Mouse (Mus musculus) heart, embryonic 12.5 days (tissue): ENCODE measurements around the gene Il12rb1. TPM values are rescaled to one million over a fixed set of nuclear protein-coding genes. Genes with fewer than 3 reads are reported as not detected.

Source experiments
- ATAC-seq: fragments of 200-750 bp; cut with Nextera tagmentation; 2 replicates; pipeline ENCODE4 v1.8.0; 2017; ENCODE audit warnings: moderate TSS enrichment, moderate library complexity; ENCODE audit not compliant: insufficient number of reproducible peaks, low FRiP score
- H3K27ac ChIP-seq: fragments of 300-500 bp; sonication (generic); 2 replicates; pipeline ENCODE4 v1.5.1; 2016; ENCODE audit warnings: mild to moderate bottlenecking, moderate library complexity; ENCODE audit not compliant: poor library complexity, severe bottlenecking
- H3K27me3 ChIP-seq: fragments of 300-500 bp; sonication (generic); replicated peaks from 2 replicates; pipeline ENCODE4 v1.6.1; 2016; ENCODE audit warnings: mild to moderate bottlenecking, moderate library complexity
- H3K36me3 ChIP-seq: fragments of 300-500 bp; sonication (generic); 2 replicates; pipeline ENCODE4 v1.6.1; 2016; ENCODE audit warnings: mild to moderate bottlenecking, moderate library complexity
- H3K4me1 ChIP-seq: fragments of 300-500 bp; sonication (generic); replicated peaks from 2 replicates; pipeline ENCODE4 v1.6.1; 2016; ENCODE audit warnings: mild to moderate bottlenecking
- H3K4me2 ChIP-seq: fragments of 300-500 bp; sonication (generic); 2 replicates; pipeline ENCODE4 v1.6.1; 2016; ENCODE audit warnings: mild to moderate bottlenecking, moderate library complexity
- H3K4me3 ChIP-seq: fragments of 300-500 bp; sonication (generic); 2 replicates; pipeline ENCODE4 v1.5.1; 2016; ENCODE audit warnings: mild to moderate bottlenecking
- H3K9ac ChIP-seq: fragments of 300-500 bp; sonication (generic); 2 replicates; pipeline ENCODE4 v1.6.1; 2016; ENCODE audit warnings: mild to moderate bottlenecking, moderate library complexity
- H3K9me3 ChIP-seq: fragments of 300-500 bp; sonication (generic); replicated peaks from 2 replicates; pipeline ENCODE4 v1.6.1; 2016; ENCODE audit warnings: mild to moderate bottlenecking, moderate library complexity
- WGBS: fragments of 180-500 bp; shearing (Covaris S2); methylation state at CpG from one replicate; pipeline ENCODE4 v1.1.7; 2016; 5-methylcytosine and 5-hydroxymethylcytosine counted together
- polyA plus RNA-seq: library from polyadenylated mRNA; unstranded; fragments of >200 nt; fragmentation: Nextera tagmentation; extraction: Ambion mirVana; gene quantifications from 2 replicates; pipeline ENCODE4 v1.2.1, GENCODE M21; 2016

The Il12rb1 gene
- polyA plus RNA-seq, 1 experiment from 2014 or later, result not detected

- Histone ChIP-seq H3K4me3 (no peak overlapping the region), H3K9ac (no peak overlapping the region), H3K4me1 (no peaks in the 10 kb centered on the region; the same call in 1 of the 2 replicates), H3K9me3 (no peaks in the 10 kb centered on the region), H3K27ac (no peak overlapping the region), H3K27me3 (peaks cover 3% of the 10 kb centered on the region; the same call in 1 of the 2 replicates), H3K4me2 (no peak overlapping the region), H3K36me3 (0 out of 2 replicates have a peak, but pooled peaks cover 6% of the 10 kb centered on the region)
- 71% methylated on average over 11 of the region's 11 CpGs for WGBS
- no peak for ATAC-seq
Observed at GRCm38 (mm10) chr8:70832371-70832770, 24.1 kb downstream of the Il12rb1 start.

DNA sequence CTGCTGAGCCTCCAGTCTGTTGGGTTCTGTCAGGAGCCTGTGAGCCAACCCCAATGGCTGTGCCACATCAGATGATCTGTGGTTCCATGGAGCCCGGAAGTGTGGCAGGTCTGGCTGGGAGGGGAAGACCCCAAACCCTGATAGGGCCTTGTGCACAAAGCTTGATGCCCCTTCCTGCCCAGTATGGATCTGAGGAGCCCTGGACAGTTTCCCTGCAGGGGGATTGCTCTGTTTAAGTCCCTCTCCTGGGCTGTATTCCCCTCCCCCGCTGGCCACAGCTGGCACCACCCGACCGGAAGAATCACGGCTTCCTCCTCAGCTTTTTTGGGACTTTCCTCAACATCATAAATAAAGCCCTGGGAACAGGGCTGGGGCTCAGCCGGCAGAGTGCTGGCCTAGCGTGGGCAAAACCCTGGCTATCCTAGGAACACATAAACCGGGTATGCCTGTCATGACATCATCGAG is 24.8 kb downstream of the Il12rb1 start:
- no peaks in the 10 kb centered on the region; the same call in 1 of the 2 replicates for H3K4me1 ChIP-seq
- no peak overlapping the region for H3K9ac ChIP-seq
- no peak overlapping the region for H3K4me3 ChIP-seq
- WGBS, result 53% methylated on average over 9 of the region's 9 CpGs
- peaks cover 3% of the 10 kb centered on the region; the same call in 1 of the 2 replicates for H3K27me3 ChIP-seq
- H3K9me3 ChIP-seq, result no peaks in the 10 kb centered on the region
- H3K27ac ChIP-seq, result no peak overlapping the region
- ATAC-seq, result no peak
- H3K36me3 ChIP-seq, result 0 out of 2 replicates have a peak, but pooled peaks cover 6% of the 10 kb centered on the region
- H3K4me2 ChIP-seq, result no peak overlapping the region

GRCm38 (mm10) chr8:70833520-70833919 is 25.3 kb downstream of the Il12rb1 start:
- no peak; the same call in 1 of the 2 replicates for ATAC-seq
- Histone ChIP-seq H3K4me2 (no peak overlapping the region), H3K9me3 (no peaks in the 10 kb centered on the region), H3K27ac (no peak overlapping the region), H3K36me3 (0 out of 2 replicates have a peak, but pooled peaks cover 6% of the 10 kb centered on the region), H3K27me3 (peaks cover 3% of the 10 kb centered on the region; the same call in 1 of the 2 replicates), H3K4me1 (peaks cover 2% of the 10 kb centered on the region), H3K4me3 (no peak overlapping the region), H3K9ac (no peak overlapping the region)
- WGBS, result 33% methylated on average over 15 of the region's 15 CpGs

DNA sequence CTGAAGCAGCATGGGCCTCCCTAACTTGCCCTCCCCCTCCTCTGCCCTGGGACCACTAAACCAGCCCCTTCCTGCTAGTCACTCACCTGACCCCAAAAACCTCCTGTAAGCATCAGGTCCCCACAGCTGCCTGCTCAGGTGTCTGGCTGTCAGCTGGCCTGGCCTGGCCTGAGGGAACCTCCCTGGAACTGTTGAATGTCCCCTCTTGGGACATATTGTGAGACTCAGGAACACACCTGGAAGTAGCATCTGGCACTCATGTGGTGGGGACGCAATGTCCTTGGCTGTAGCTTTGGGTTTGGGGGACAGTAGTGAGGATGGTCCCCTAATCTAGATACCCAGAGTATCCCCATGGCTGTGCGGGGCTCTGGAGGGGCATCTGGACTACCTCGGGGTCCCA is 25.8 kb downstream of the Il12rb1 start:
- no peak for ATAC-seq
- H3K4me1 ChIP-seq, result peaks cover 5% of the 10 kb centered on the region
- no peak overlapping the region for H3K4me2 ChIP-seq
- H3K4me3 ChIP-seq, result no peak overlapping the region
- H3K27me3 ChIP-seq, result peaks cover 3% of the 10 kb centered on the region; the same call in 1 of the 2 replicates
- no peak overlapping the region for H3K27ac ChIP-seq
- WGBS, result 89% methylated on average over 3 of the region's 3 CpGs
- H3K9me3 ChIP-seq, result no peaks in the 10 kb centered on the region
- 0 out of 2 replicates have a peak, but pooled peaks cover 6% of the 10 kb centered on the region for H3K36me3 ChIP-seq
- no peak overlapping the region for H3K9ac ChIP-seq

- 90% methylated on average over 12 of the region's 12 CpGs for WGBS
- Histone ChIP-seq H3K4me3 (no peak overlapping the region), H3K9me3 (no peaks in the 10 kb centered on the region), H3K4me2 (no peak overlapping the region), H3K27ac (no peak overlapping the region), H3K4me1 (peaks cover 12% of the 10 kb centered on the region), H3K36me3 (0 out of 2 replicates have a peak, but pooled peaks cover 6% of the 10 kb centered on the region), H3K9ac (no peak overlapping the region), H3K27me3 (peaks cover 3% of the 10 kb centered on the region; the same call in 1 of the 2 replicates)
- no peak for ATAC-seq
Observed at GRCm38 (mm10) chr8:70836666-70837065, 28.4 kb downstream of the Il12rb1 start.

DNA sequence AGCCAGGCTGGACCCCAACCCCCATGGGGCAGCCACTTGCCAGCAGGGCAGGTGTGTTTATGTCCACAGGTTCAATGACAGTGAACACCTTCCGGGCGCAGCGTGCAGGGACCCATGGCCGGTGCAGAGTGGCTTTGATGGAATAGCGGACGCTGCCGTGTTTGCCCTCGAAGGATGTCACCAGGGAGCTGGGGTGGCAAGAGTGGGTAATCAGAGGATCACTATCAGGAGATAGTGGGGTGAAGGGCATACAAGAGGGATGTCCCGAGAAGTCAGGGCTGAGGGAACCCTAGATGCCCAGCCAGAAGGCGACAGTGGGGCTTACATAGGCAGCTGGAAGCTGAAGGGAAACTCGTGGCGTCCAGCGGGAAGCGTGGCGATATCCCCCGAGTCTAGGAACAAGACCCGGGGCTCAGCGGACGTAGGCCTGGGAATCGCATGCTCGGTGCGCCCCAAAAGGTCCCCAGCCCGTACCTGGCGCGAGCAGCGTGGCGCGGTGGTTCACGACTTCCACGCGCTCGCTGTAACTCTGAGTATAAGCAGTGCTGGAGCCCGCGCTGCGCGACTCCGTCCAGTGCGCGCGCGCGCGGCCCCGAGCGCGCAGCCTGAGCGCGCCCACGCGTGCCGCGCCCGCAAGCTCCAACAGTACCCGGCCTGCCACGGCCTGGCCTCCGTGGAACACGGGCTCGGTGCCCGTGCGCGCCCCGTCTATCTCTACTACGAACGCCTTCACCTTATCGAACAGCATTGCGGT is 30.6 kb downstream of the Il12rb1 start:
- Histone ChIP-seq H3K4me3 (peak overlapping the region; percentile 71), H3K4me1 (peaks cover 12% of the 10 kb centered on the region), H3K36me3 (0 out of 2 replicates have a peak, but pooled peaks cover 6% of the 10 kb centered on the region), H3K27me3 (peaks cover 22% of the 10 kb centered on the region), H3K9ac (peak overlapping the region; percentile 84), H3K4me2 (peak overlapping the region; percentile 87), H3K27ac (peak overlapping the region; percentile 63), H3K9me3 (no peaks in the 10 kb centered on the region)
- 2% methylated on average over 66 of the region's 66 CpGs for WGBS
- peak; percentile 48 for ATAC-seq

GRCm38 (mm10) chr8:70839408-70840351 is 31.4 kb downstream of the Il12rb1 start, which contains the start of gene Arrdc2:
Arrdc2 (minus strand) TSS chr8:70839720.
- Histone ChIP-seq H3K4me3 (peak within 1 kb of the TSS; percentile 71), H3K27ac (peak within 1 kb of the TSS; percentile 63), H3K9me3 (no peaks in the 10 kb centered on the region), H3K36me3 (0 out of 2 replicates have a peak, but pooled peaks cover 4% of the 10 kb centered on the region), H3K4me1 (peaks cover 12% of the 10 kb centered on the region), H3K27me3 (peaks cover 23% of the 10 kb centered on the region), H3K9ac (peak within 1 kb of the TSS; percentile 84), H3K4me2 (peak within 1 kb of the TSS; percentile 87)
- WGBS, result 2% methylated on average over 55 of the region's 55 CpGs
- ATAC-seq, result peak; percentile 95

DNA sequence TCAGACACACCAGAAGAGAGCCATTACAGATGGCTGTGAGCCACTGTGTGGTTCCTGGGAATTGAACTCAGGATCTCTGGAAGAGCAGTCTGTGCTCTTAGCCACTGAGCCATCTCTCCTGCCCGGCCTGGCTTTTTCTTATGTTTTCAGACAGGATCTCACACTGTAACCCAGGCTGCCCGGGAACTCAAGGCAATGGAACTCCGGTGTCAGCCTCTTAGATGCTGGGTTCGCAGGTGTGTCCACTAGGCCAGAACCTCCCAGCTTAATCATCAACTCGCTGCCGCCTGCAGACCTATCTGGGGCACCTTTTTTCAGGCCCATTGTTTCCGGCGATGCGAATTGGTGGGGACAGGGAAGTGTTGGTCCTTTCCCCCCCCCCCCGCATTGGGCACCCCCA is 32.3 kb downstream of the Il12rb1 start:
- H3K27ac ChIP-seq, result peak overlapping the region; percentile 32; the same call in 1 of the 2 replicates
- peaks cover 30% of the 10 kb centered on the region for H3K27me3 ChIP-seq
- 48% methylated on average over 10 of the region's 10 CpGs for WGBS
- peak overlapping the region; percentile 23; the same call in 1 of the 2 replicates for H3K4me2 ChIP-seq
- H3K36me3 ChIP-seq, result no peaks in the 10 kb centered on the region
- peaks cover 12% of the 10 kb centered on the region for H3K4me1 ChIP-seq
- no peak overlapping the region for H3K9ac ChIP-seq
- H3K4me3 ChIP-seq, result no peak overlapping the region
- no peaks in the 10 kb centered on the region for H3K9me3 ChIP-seq
- no peak for ATAC-seq

- WGBS, result 31% methylated on average over 22 of the region's 22 CpGs
- Histone ChIP-seq H3K9ac (no peak overlapping the region), H3K27me3 (peaks cover 34% of the 10 kb centered on the region), H3K4me1 (peaks cover 12% of the 10 kb centered on the region), H3K4me2 (peak overlapping the region; percentile 23), H3K36me3 (no peaks in the 10 kb centered on the region), H3K27ac (no peak overlapping the region), H3K9me3 (no peaks in the 10 kb centered on the region), H3K4me3 (no peak overlapping the region)
- ATAC-seq, result no peak
Observed at GRCm38 (mm10) chr8:70841147-70842072, 33.2 kb downstream of the Il12rb1 start.

GRCm38 (mm10) chr8:70842484-70842883 is 34.2 kb downstream of the Il12rb1 start:
- Histone ChIP-seq H3K9ac (no peak overlapping the region), H3K27ac (no peak overlapping the region), H3K4me2 (no peak overlapping the region), H3K4me1 (peaks cover 12% of the 10 kb centered on the region), H3K27me3 (peaks cover 41% of the 10 kb centered on the region), H3K9me3 (no peaks in the 10 kb centered on the region), H3K4me3 (no peak overlapping the region), H3K36me3 (no peaks in the 10 kb centered on the region)
- no peak for ATAC-seq
- WGBS, result 58% methylated on average over 25 of the region's 25 CpGs
